Mouse (Mus musculus) G1E (cell line): ENCODE results near the gene Dock2.

Source experiments
- CTCF ChIP-seq: IDR thresholded peaks from 2 replicates; pipeline ENCODE4 v1.5.1; 2012; ENCODE audit warnings: low read depth, low read length, inconsistent platforms, mixed read lengths
- POLR2AphosphoS5 ChIP-seq: IDR thresholded peaks from 2 replicates; pipeline ENCODE4 v1.6.1; 2012; ENCODE audit warnings: low read depth, low read length, inconsistent platforms; ENCODE audit not compliant: insufficient replicate concordance

DNA sequence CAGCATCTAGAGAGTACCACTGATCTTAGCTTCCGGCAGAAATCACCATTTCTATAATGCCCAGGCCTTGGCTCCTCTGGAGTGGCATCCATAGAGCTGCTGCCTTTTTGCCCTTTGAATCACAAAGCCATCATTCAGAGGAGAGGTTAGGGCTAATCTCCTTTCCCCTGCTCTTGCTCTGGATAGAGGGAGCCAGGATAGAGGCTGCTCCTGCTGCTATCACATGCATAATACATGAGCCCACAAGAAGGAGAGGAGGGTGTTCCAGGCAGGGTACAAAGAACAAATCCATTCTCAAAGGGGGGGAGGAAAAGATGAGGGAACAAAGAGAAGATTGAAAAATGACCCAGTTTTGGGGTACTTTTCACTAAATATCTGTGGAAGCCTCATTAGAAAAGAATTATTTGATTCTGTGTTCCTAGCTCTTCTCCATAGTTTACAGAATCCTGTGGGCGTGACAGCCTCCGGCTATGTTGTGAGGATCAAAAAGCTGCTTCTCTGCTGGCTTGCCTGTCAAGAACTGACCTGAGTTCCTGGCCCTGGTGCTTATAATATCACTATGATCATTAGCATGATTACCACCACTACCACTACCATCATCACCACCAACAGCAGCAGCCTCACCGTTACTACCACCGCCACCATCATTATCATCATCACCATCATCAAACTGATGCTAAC is 485.9 kb downstream of the Dock2 start:
- TF ChIP-seq POLR2AphosphoS5 (no peak), CTCF (no peak)
